Mouse (Mus musculus) left cerebral cortex, adult 9 months (tissue): ENCODE results near the gene Apbb1ip.

Experiments
- DNase-seq, 2 experiments: peaks; one replicate each; pipeline ENCODE4 v3.0.0; 2022; ENCODE audit warnings: low spot score in 2 of 2

Gene Apbb1ip

GRCm38 (mm10) chr2:22775213-22775612, 1.3 kb downstream of the Apbb1ip start:
- DNase-seq, result no peak

GRCm38 (mm10) chr2:22775681-22776080, 1.8 kb downstream of the Apbb1ip start:
- DNase-seq, result no peak

GRCm38 (mm10) chr2:22776568-22777230, 2.8 kb downstream of the Apbb1ip start:
- no peak for DNase-seq

- DNase-seq, result no peak
Observed at GRCm38 (mm10) chr2:22777757-22778156, 3.9 kb downstream of the Apbb1ip start.

- DNase-seq, result no peak
Observed at GRCm38 (mm10) chr2:22780884-22781283, 7.0 kb downstream of the Apbb1ip start.

- no peak for DNase-seq
Observed at GRCm38 (mm10) chr2:22781387-22782009, 7.6 kb downstream of the Apbb1ip start.

- DNase-seq, result no peak
Observed at GRCm38 (mm10) chr2:22782057-22782456, 8.2 kb downstream of the Apbb1ip start.

GRCm38 (mm10) chr2:22783137-22783638, 9.3 kb downstream of the Apbb1ip start:
- no peak for DNase-seq

- DNase-seq, result no peak
Observed at GRCm38 (mm10) chr2:22784186-22784585, 10.3 kb downstream of the Apbb1ip start.

- DNase-seq, result no peak
Observed at GRCm38 (mm10) chr2:22784771-22785170, 10.9 kb downstream of the Apbb1ip start.

GRCm38 (mm10) chr2:22788658-22789057, 14.8 kb downstream of the Apbb1ip start:
- no peak for DNase-seq

- DNase-seq, result no peak
Observed at GRCm38 (mm10) chr2:22789576-22789975, 15.7 kb downstream of the Apbb1ip start.

- DNase-seq, result peak in 1 of 2 experiments; percentile 32
Observed at GRCm38 (mm10) chr2:22790435-22790834, 16.5 kb downstream of the Apbb1ip start.

GRCm38 (mm10) chr2:22795087-22795486, 21.2 kb downstream of the Apbb1ip start:
- DNase-seq, result no peak

- no peak for DNase-seq
Observed at GRCm38 (mm10) chr2:22796487-22796886, 22.6 kb downstream of the Apbb1ip start.

- no peak for DNase-seq
Observed at GRCm38 (mm10) chr2:22799430-22800041, 25.6 kb downstream of the Apbb1ip start.

- no peak for DNase-seq
Observed at GRCm38 (mm10) chr2:22805589-22805988, 31.7 kb downstream of the Apbb1ip start.

GRCm38 (mm10) chr2:22806576-22806975, 32.7 kb downstream of the Apbb1ip start:
- DNase-seq, result no peak

GRCm38 (mm10) chr2:22807312-22807711, 33.4 kb downstream of the Apbb1ip start:
- DNase-seq, result no peak

- no peak for DNase-seq
Observed at GRCm38 (mm10) chr2:22810851-22811250, 37.0 kb downstream of the Apbb1ip start.

- DNase-seq, result no peak
Observed at GRCm38 (mm10) chr2:22811466-22811865, 37.6 kb downstream of the Apbb1ip start.

GRCm38 (mm10) chr2:22813921-22814320, 40.0 kb downstream of the Apbb1ip start:
- no peak for DNase-seq

GRCm38 (mm10) chr2:22815674-22816073, 41.8 kb downstream of the Apbb1ip start:
- no peak for DNase-seq
